Mouse (Mus musculus): ENCODE measurements around the gene Prpf6.

- TF ChIP-seq POLR2A (IDR thresholded peaks at IDR 0.05; ENCODE audit: borderline replicate concordance, control insufficient read depth, low read depth, low read length), result no peak
- no peak for TF ChIP-seq CTCF (IDR thresholded peaks at IDR 0.05; ENCODE audit: control insufficient read depth, insufficient read depth, low read length)
These were observed 71.6 kb downstream of the Prpf6 start for GRCm38 (mm10) chr2:181663298-181663630.
